Comparison of ENCODE assay signal across 9 mouse cellular contexts in genomic region chr4:96705281-96705951, GRCm38 (mm10). TPM values are rescaled to one million over a fixed set of nuclear protein-coding genes. Genes with fewer than 3 reads are reported as not detected.
A peak's percentile ranks its signal among the peaks of the same experiment; 100 is the strongest.
DNase-seq lines count a peak whose midpoint lies in the region; ATAC-seq lines count a peak whose summit lies in the region.
"Had no signal": no experiment of that assay in that cellular context is flagged by ENCODE, and none has a peak within 500 bp of the region (broad histone marks: within the 10 kb centered on the region; RNA-seq: fewer than 3 reads in every experiment).

No protein-coding gene starts in this region.

- no peaks in the 10 kb centered on the region for H3K9me3 ChIP-seq in kidney, embryonic 14.5 days (ENCODE audit: control insufficient read depth, low read length)
- H3K9me3 ChIP-seq in midbrain, embryonic 10.5 days (replicated peaks): no peaks in the 10 kb centered on the region

- ATAC-seq in kidney, embryonic 14.5 days (ENCODE audit: low FRiP score, low TSS enrichment): no peak
- peak; percentile 80 for ATAC-seq in common myeloid progenitor, adult 5-6 weeks (replicated peaks; ENCODE audit: low read depth, poor library complexity, severe bottlenecking)
- no peak for ATAC-seq in erythroid progenitor cell, adult 5-6 weeks (replicated peaks; ENCODE audit: low FRiP score, poor library complexity, severe bottlenecking)

- peak; percentile 61 for DNase-seq in kidney, adult 18-20 months
- peak; percentile 32 for DNase-seq in ZHBTc4 (ENCODE audit: low read depth, low spot score)
- DNase-seq in gonadal fat pad, adult 2 months (ENCODE audit: low read depth): peak; percentile 34
- DNase-seq in layer of hippocampus, postnatal 10 days (ENCODE audit: low spot score in 2 of 2): peak; percentile 79 to 81
- peak; percentile 38 for DNase-seq in midbrain, embryonic 10.5 days (ENCODE audit: low spot score)

- no peaks in the 10 kb centered on the region for H3K27me3 ChIP-seq in kidney, embryonic 14.5 days (ENCODE audit: control insufficient read depth, insufficient read depth, low read length)
- H3K27me3 ChIP-seq in midbrain, embryonic 10.5 days (ENCODE audit: low read depth, poor library complexity, severe bottlenecking): no peaks in the 10 kb centered on the region

- 56% methylated on average over 2 of the region's 2 CpGs for WGBS in kidney, embryonic 14.5 days
- 64% methylated on average over 2 of the region's 2 CpGs for WGBS in midbrain, embryonic 10.5 days

- H3K27ac ChIP-seq in kidney, embryonic 14.5 days (ENCODE audit: low read depth, low read length): no peak overlapping the region
- no peak overlapping the region for H3K27ac ChIP-seq in midbrain, embryonic 10.5 days (replicated peaks)

- no peaks in the 10 kb centered on the region for H3K36me3 ChIP-seq in kidney, embryonic 14.5 days (ENCODE audit: control insufficient read depth, insufficient read depth, low read length)
- no peaks in the 10 kb centered on the region for H3K36me3 ChIP-seq in midbrain, embryonic 10.5 days

- H3K9ac ChIP-seq in kidney, embryonic 14.5 days (ENCODE audit: low read depth, low read length): no peak overlapping the region

- H3K4me3 ChIP-seq in kidney, embryonic 14.5 days (ENCODE audit: low read length): no peak overlapping the region
- no peak overlapping the region for H3K4me3 ChIP-seq in midbrain, embryonic 10.5 days

- H3K4me2 ChIP-seq in kidney, embryonic 14.5 days (replicated peaks; ENCODE audit: low read depth, low read length): no peak overlapping the region

- no peaks in the 10 kb centered on the region for H3K4me1 ChIP-seq in kidney, embryonic 14.5 days (ENCODE audit: control insufficient read depth, insufficient read depth, low read length)
- H3K4me1 ChIP-seq in midbrain, embryonic 10.5 days: no peaks in the 10 kb centered on the region

RNA-seq across cellular contexts. Expression of gene Cyp2j5, which starts 41.5 kb away (rescaled TPM):
- polyA plus RNA-seq in kidney, embryonic 14.5 days (2014; fragmentation: Nextera tagmentation; extraction: Ambion mirVana): 0.59 and 1.1 TPM in 2 replicates
- not detected in 2 replicates for total RNA-seq in common myeloid progenitor, adult 5-6 weeks (2017)
- 0.08 TPM in 1 of 2 replicates, not detected in the other for polyA plus RNA-seq in gonadal fat pad, adult 2 months (2012; rRNA removed)
- total RNA-seq in layer of hippocampus, postnatal 10 days (2021): not detected
- polyA plus RNA-seq in midbrain, embryonic 10.5 days (2016; fragmentation: Nextera tagmentation; extraction: Ambion mirVana): not detected in 2 replicates
- total RNA-seq in erythroid progenitor cell, adult 5-6 weeks (2015; ENCODE audit: low replicate concordance): not detected in 2 replicates
- total RNA-seq in erythroid progenitor cell, adult 5-6 weeks (2017; ENCODE audit: low replicate concordance): not detected in 2 replicates
- total RNA-seq: layer of hippocampus, postnatal 25 days had no signal
